Mouse (Mus musculus) T-helper 2 cell (primary cell): ENCODE measurements around the gene Gm20379.

Experiments used
- in situ Hi-C: fragments of 300-600 bp; cut with MboI, MseI; formaldehyde crosslinking; loops from one replicate; pipeline ENCODE4 v1.15.1; 2025; ENCODE audit warnings: high pct_unique_total_duplicates

Gene Gm20379

GRCm38 (mm10) chr13:92305680-92306079, at the start of gene Gm20379:
Gene Gm20379, plus strand, starts transcription at chr13:92305980.
- in situ Hi-C loops, result no loop called here

- in situ Hi-C loops, result no loop called here
These were observed 44.5 kb upstream of the Gm20379 start for GRCm38 (mm10) chr13:92261329-92261728.

- in situ Hi-C loops, result no loop called here
These were observed 42.2 kb upstream of the Gm20379 start for GRCm38 (mm10) chr13:92263566-92263965.

- in situ Hi-C loops, result no loop called here
These were observed 38.7 kb upstream of the Gm20379 start for GRCm38 (mm10) chr13:92267076-92267475.

GRCm38 (mm10) chr13:92274274-92275198, 31.2 kb upstream of the Gm20379 start:
- in situ Hi-C loops, result no loop called here

- in situ Hi-C loops, result no loop called here
These were observed 30.5 kb upstream of the Gm20379 start for GRCm38 (mm10) chr13:92275292-92275691.

GRCm38 (mm10) chr13:92277027-92277426, 28.8 kb upstream of the Gm20379 start:
- in situ Hi-C loops, result no loop called here

GRCm38 (mm10) chr13:92291605-92292004, 14.2 kb upstream of the Gm20379 start:
- in situ Hi-C loops, result no loop called here

GRCm38 (mm10) chr13:92293883-92294282, 11.9 kb upstream of the Gm20379 start:
- in situ Hi-C loops, result no loop called here

GRCm38 (mm10) chr13:92296490-92296889, 9.3 kb upstream of the Gm20379 start:
- in situ Hi-C loops, result no loop called here

- in situ Hi-C loops, result no loop called here
These were observed 8.8 kb upstream of the Gm20379 start for GRCm38 (mm10) chr13:92297021-92297420.

- in situ Hi-C loops, result no loop called here
These were observed 6.3 kb upstream of the Gm20379 start for GRCm38 (mm10) chr13:92299522-92299921.

GRCm38 (mm10) chr13:92301754-92302153, 4.0 kb upstream of the Gm20379 start:
- in situ Hi-C loops, result no loop called here

GRCm38 (mm10) chr13:92302466-92302865, 3.3 kb upstream of the Gm20379 start:
- in situ Hi-C loops, result no loop called here

GRCm38 (mm10) chr13:92303062-92303948, 2.5 kb upstream of the Gm20379 start:
- in situ Hi-C loops, result no loop called here

- in situ Hi-C loops, result no loop called here
These were observed 1.5 kb upstream of the Gm20379 start for GRCm38 (mm10) chr13:92304291-92304690.

GRCm38 (mm10) chr13:92314613-92315012, 8.8 kb downstream of the Gm20379 start:
- in situ Hi-C loops, result no loop called here

GRCm38 (mm10) chr13:92320770-92321169, 15.0 kb downstream of the Gm20379 start:
- in situ Hi-C loops, result no loop called here

GRCm38 (mm10) chr13:92326030-92326429, 20.2 kb downstream of the Gm20379 start:
- in situ Hi-C loops, result loop anchor here (25.0 kb wide), 1 partner anchor 414 kb away; no protein-coding TSS in a partner anchor

GRCm38 (mm10) chr13:92328000-92328399, 22.2 kb downstream of the Gm20379 start:
- in situ Hi-C loops, result loop anchor here (25.0 kb wide), 1 partner anchor 416 kb away; no protein-coding TSS in a partner anchor

GRCm38 (mm10) chr13:92330621-92331020, 24.8 kb downstream of the Gm20379 start:
- in situ Hi-C loops, result loop anchor here (25.0 kb wide), 1 partner anchor 418 kb away; no protein-coding TSS in a partner anchor
